ENCODE assay signal across 8 mouse cellular contexts in genomic region chr9:119092473-119093418, GRCm38 (mm10). TPM values are rescaled to one million over a fixed set of nuclear protein-coding genes. Genes with fewer than 3 reads are reported as not detected.
DNase-seq lines count a peak whose midpoint lies in the region; ATAC-seq lines count a peak whose summit lies in the region.

No protein-coding gene starts in this region.

- H3K4me3 ChIP-seq in embryonic facial prominence, embryonic 10.5 days: peak overlapping the region; percentile 72
- peak overlapping the region; percentile 64 to 72 for H3K4me3 ChIP-seq in heart, embryonic 14.5 days (ENCODE audit: control insufficient read depth in 1 of 2, insufficient read depth in 1 of 2, low read depth in 1 of 2, low read length in 2 of 2)
- H3K4me3 ChIP-seq in limb, embryonic 11.5 days (ENCODE audit: low read depth, low read length): peak overlapping the region; percentile 42
- H3K4me3 ChIP-seq in midbrain, embryonic 16.5 days (ENCODE audit: low read depth, low read length): peak overlapping the region; percentile 50

- H3K36me3 ChIP-seq in embryonic facial prominence, embryonic 10.5 days (replicated peaks): no peaks in the 10 kb centered on the region
- no peaks in the 10 kb centered on the region for H3K36me3 ChIP-seq in heart, embryonic 14.5 days (ENCODE audit: control insufficient read depth, insufficient read depth, low read length)
- no peaks in the 10 kb centered on the region for H3K36me3 ChIP-seq in limb, embryonic 11.5 days (ENCODE audit: control insufficient read depth, insufficient read depth, low read length)
- H3K36me3 ChIP-seq in midbrain, embryonic 16.5 days (ENCODE audit: control insufficient read depth, insufficient read depth, low read length): no peaks in the 10 kb centered on the region

- no peaks in the 10 kb centered on the region for H3K9me3 ChIP-seq in embryonic facial prominence, embryonic 10.5 days
- H3K9me3 ChIP-seq in heart, embryonic 14.5 days (ENCODE audit: control insufficient read depth, low read length): no peaks in the 10 kb centered on the region
- H3K9me3 ChIP-seq in limb, embryonic 11.5 days (ENCODE audit: control insufficient read depth, low read length): no peaks in the 10 kb centered on the region
- H3K9me3 ChIP-seq in midbrain, embryonic 16.5 days (replicated peaks; ENCODE audit: control insufficient read depth, low read length, poor library complexity, severe bottlenecking): no peaks in the 10 kb centered on the region

- WGBS in embryonic facial prominence, embryonic 10.5 days: 3% methylated on average over 45 of the region's 45 CpGs
- WGBS in heart, embryonic 14.5 days: 4% methylated on average over 45 of the region's 45 CpGs
- 3% methylated on average over 45 of the region's 45 CpGs for WGBS in limb, embryonic 11.5 days
- 2% methylated on average over 45 of the region's 45 CpGs for WGBS in midbrain, embryonic 16.5 days

- H3K4me2 ChIP-seq in heart, embryonic 14.5 days (ENCODE audit: low read length): peak overlapping the region; percentile 98
- peak overlapping the region; percentile 88 for H3K4me2 ChIP-seq in limb, embryonic 11.5 days (ENCODE audit: low read depth, severe bottlenecking)
- H3K4me2 ChIP-seq in midbrain, embryonic 16.5 days (ENCODE audit: low read length): peak overlapping the region; percentile 64

- peaks cover 62% of the 10 kb centered on the region for H3K27me3 ChIP-seq in embryonic facial prominence, embryonic 10.5 days (replicated peaks; ENCODE audit: low read depth, poor library complexity, severe bottlenecking)
- H3K27me3 ChIP-seq in heart, embryonic 14.5 days (ENCODE audit: control insufficient read depth, insufficient read depth, low read length): no peaks in the 10 kb centered on the region
- peaks cover 10% of the 10 kb centered on the region; the same call in 1 of the 2 replicates for H3K27me3 ChIP-seq in limb, embryonic 11.5 days (ENCODE audit: control insufficient read depth, insufficient read depth, low read length)
- H3K27me3 ChIP-seq in midbrain, embryonic 16.5 days (ENCODE audit: control insufficient read depth, insufficient read depth, low read depth, low read length): peaks cover 9% of the 10 kb centered on the region

- H3K27ac ChIP-seq in embryonic facial prominence, embryonic 10.5 days (replicated peaks): peak overlapping the region; percentile 52
- H3K27ac ChIP-seq in heart, embryonic 14.5 days (replicated peaks in 1 of 2; ENCODE audit: control insufficient read depth in 1 of 2, insufficient read depth in 1 of 2, low read depth in 2 of 2, low read length in 2 of 2): peak overlapping the region in 1 of 2 experiments; percentile 70; a peak in 3 of 4 replicates
- no peak overlapping the region for H3K27ac ChIP-seq in limb, embryonic 11.5 days (replicated peaks; ENCODE audit: low read depth, low read length)
- H3K27ac ChIP-seq in midbrain, embryonic 16.5 days (ENCODE audit: low read length): no peak overlapping the region

- peaks cover 78% of the 10 kb centered on the region for H3K4me1 ChIP-seq in embryonic facial prominence, embryonic 10.5 days
- H3K4me1 ChIP-seq in heart, embryonic 14.5 days (ENCODE audit: control insufficient read depth in 2 of 2, insufficient read depth in 2 of 2, low read length in 2 of 2): peaks cover 24 to 31% of the 10 kb centered on the region in 2 experiments
- H3K4me1 ChIP-seq in limb, embryonic 11.5 days (ENCODE audit: control insufficient read depth, insufficient read depth, low read length): peaks cover 16% of the 10 kb centered on the region
- H3K4me1 ChIP-seq in midbrain, embryonic 16.5 days (ENCODE audit: control insufficient read depth, insufficient read depth, low read length): peaks cover 15% of the 10 kb centered on the region; the same call in 1 of the 2 replicates

- H3K9ac ChIP-seq in heart, embryonic 14.5 days (ENCODE audit: low read length): peak overlapping the region; percentile 83
- peak overlapping the region; percentile 32 for H3K9ac ChIP-seq in limb, embryonic 11.5 days (ENCODE audit: low read length)
- peak overlapping the region; percentile 62 for H3K9ac ChIP-seq in midbrain, embryonic 16.5 days (ENCODE audit: low read depth, low read length)

- DNase-seq in adrenal gland, adult 2 months: peak; percentile 63
- DNase-seq in adrenal gland, adult 8-10 months: no peak
- peak; percentile 30 for DNase-seq in CD4-positive helper T cell, adult 2 months (ENCODE audit: low read depth, low spot score)
- peak; percentile 50 for DNase-seq in embryonic facial prominence, embryonic 10.5 days (ENCODE audit: low spot score)
- peak; percentile 51 for DNase-seq in limb, embryonic 11.5 days (ENCODE audit: low spot score)
- no peak for DNase-seq in layer of hippocampus, adult 8-10 months (ENCODE audit: low spot score in 2 of 2)

- ATAC-seq in heart, embryonic 14.5 days (ENCODE audit: insufficient number of reproducible peaks, insufficient read depth, low FRiP score, low read depth): no peak
- ATAC-seq in limb, embryonic 11.5 days (ENCODE audit: insufficient number of reproducible peaks, low FRiP score, low TSS enrichment, low read depth): no peak
- ATAC-seq in midbrain, embryonic 16.5 days: no peak

RNA-seq across cellular contexts. Expression of gene Plcd1, which starts 0.6 kb away (rescaled TPM):
- 10 to 100 TPM in 1 of 2 experiments, 1 to 10 TPM in 1; 4.8 to 20.7 TPM for total RNA-seq in adrenal gland, adult 2 months (2021)
- polyA plus RNA-seq in adrenal gland, adult 2 months (2012; rRNA removed): 16.6 and 17.5 TPM in 2 replicates
- total RNA-seq in adrenal gland, adult 8-10 months (2022): 10 to 100 TPM in 2 of 4 experiments, 1 to 10 TPM in 2; 8.5 to 19.9 (median 13.2) TPM
- polyA plus RNA-seq in embryonic facial prominence, embryonic 10.5 days (2016; fragmentation: Nextera tagmentation; extraction: Ambion mirVana): 20.7 and 21.2 TPM in 2 replicates
- 14.9 and 18.1 TPM in 2 replicates for polyA plus RNA-seq in heart, embryonic 14.5 days (2014; fragmentation: Nextera tagmentation; extraction: Ambion mirVana)
- polyA plus RNA-seq in limb, embryonic 11.5 days (2014; fragmentation: Nextera tagmentation; extraction: Ambion mirVana): 18.8 and 22.0 TPM in 2 replicates
- polyA plus RNA-seq in midbrain, embryonic 16.5 days (2015; fragmentation: Nextera tagmentation; extraction: Ambion mirVana): 15.9 and 16.9 TPM in 2 replicates
- 10 to 100 TPM in 3 of 4 experiments, 1 to 10 TPM in 1; 9.7 to 13.7 (median 12.2) TPM for total RNA-seq in layer of hippocampus, adult 8-10 months (2022)

RNA-seq across cellular contexts. Expression of gene Dlec1, which starts 9.5 kb away (rescaled TPM):
- total RNA-seq in adrenal gland, adult 2 months (2021): 1 to 10 TPM; 2.0 to 2.2 TPM
- polyA plus RNA-seq in adrenal gland, adult 2 months (2012; rRNA removed): 1.1 and 1.5 TPM in 2 replicates
- total RNA-seq in adrenal gland, adult 8-10 months (2022): 1 to 10 TPM; 2.2 to 6.6 (median 4.5) TPM
- 1.0 and 1.5 TPM in 2 replicates for polyA plus RNA-seq in embryonic facial prominence, embryonic 10.5 days (2016; fragmentation: Nextera tagmentation; extraction: Ambion mirVana)
- 0.50 and 0.55 TPM in 2 replicates for polyA plus RNA-seq in heart, embryonic 14.5 days (2014; fragmentation: Nextera tagmentation; extraction: Ambion mirVana)
- polyA plus RNA-seq in limb, embryonic 11.5 days (2014; fragmentation: Nextera tagmentation; extraction: Ambion mirVana): 1.2 and 2.1 TPM in 2 replicates
- polyA plus RNA-seq in midbrain, embryonic 16.5 days (2015; fragmentation: Nextera tagmentation; extraction: Ambion mirVana): 1.5 and 1.9 TPM in 2 replicates
- 10 to 100 TPM in 1 of 4 experiments, 1 to 10 TPM in 3; 2.9 to 10.3 (median 3.9) TPM for total RNA-seq in layer of hippocampus, adult 8-10 months (2022)

RNA-seq across cellular contexts. Expression of gene Vill, which starts 40.2 kb away (rescaled TPM):
- total RNA-seq in adrenal gland, adult 2 months (2021): 1 to 10 TPM; 1.5 to 2.0 TPM
- 3.4 and 4.2 TPM in 2 replicates for polyA plus RNA-seq in adrenal gland, adult 2 months (2012; rRNA removed)
- 1 to 10 TPM; 2.4 to 4.6 (median 4.4) TPM for total RNA-seq in adrenal gland, adult 8-10 months (2022)
- 19.3 and 20.5 TPM in 2 replicates for polyA plus RNA-seq in embryonic facial prominence, embryonic 10.5 days (2016; fragmentation: Nextera tagmentation; extraction: Ambion mirVana)
- 10.7 and 11.2 TPM in 2 replicates for polyA plus RNA-seq in heart, embryonic 14.5 days (2014; fragmentation: Nextera tagmentation; extraction: Ambion mirVana)
- 26.0 and 26.5 TPM in 2 replicates for polyA plus RNA-seq in limb, embryonic 11.5 days (2014; fragmentation: Nextera tagmentation; extraction: Ambion mirVana)
- 2.9 and 3.7 TPM in 2 replicates for polyA plus RNA-seq in midbrain, embryonic 16.5 days (2015; fragmentation: Nextera tagmentation; extraction: Ambion mirVana)
- total RNA-seq in layer of hippocampus, adult 8-10 months (2022): 1 to 10 TPM in 3 of 4 experiments, under 1 TPM in 1; 0.99 to 4.4 (median 3.1) TPM

Comparison
In these comparisons a context has a peak if more than half of its experiments do, and no peak if none do; other contexts are left out.
1. DNase-seq: peak in adrenal gland, adult 2 months (single experiment), CD4-positive helper T cell, adult 2 months (single experiment), embryonic facial prominence, embryonic 10.5 days (single experiment) and limb, embryonic 11.5 days (single experiment); none in adrenal gland, adult 8-10 months (single experiment) and layer of hippocampus, adult 8-10 months (0 of 2).
2. H3K9ac ChIP-seq: peak in every context shown above with its lines; median percentile 83 in heart, embryonic 14.5 days; 62 in midbrain, embryonic 16.5 days; 32 in limb, embryonic 11.5 days.
3. Peak in every context shown above with its lines, with median percentiles within 50 percentile points of each other: H3K4me3 ChIP-seq and H3K4me2 ChIP-seq.